Comparison of ENCODE assay signal across 14 mouse cellular contexts in the genomic region with DNA sequence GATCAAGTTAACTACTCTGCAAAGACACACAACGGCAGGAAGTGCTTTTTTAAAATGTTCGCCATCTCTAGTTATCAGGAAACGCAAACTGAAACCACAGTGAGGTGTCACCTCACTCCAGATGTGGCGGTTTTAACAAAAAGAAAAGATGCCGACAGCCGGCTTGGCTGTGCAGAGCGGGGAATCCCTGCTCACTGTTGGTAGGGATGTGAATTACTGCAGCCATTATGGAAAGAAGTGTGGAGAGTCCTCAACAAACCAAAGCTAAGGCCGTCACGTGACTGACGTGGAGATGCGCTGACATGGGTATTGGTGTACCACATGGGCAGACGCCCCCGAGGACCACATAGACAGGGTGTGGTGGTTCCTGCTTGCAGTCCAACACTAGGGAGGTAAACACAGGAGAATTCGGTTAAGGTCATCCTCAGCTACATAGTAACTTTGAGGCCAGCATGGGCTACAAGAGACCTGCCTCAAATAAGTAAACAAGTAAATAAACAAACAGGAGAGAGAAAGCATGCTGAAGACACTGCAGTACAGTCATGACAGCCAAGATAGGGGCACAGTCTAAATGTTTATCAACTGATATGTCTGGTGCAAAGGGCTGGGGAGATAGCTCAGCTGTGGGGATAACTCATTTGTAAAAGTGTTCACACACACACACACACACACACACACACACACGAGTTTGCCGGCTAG. TPM values are rescaled to one million over a fixed set of nuclear protein-coding genes. Genes with fewer than 3 reads are reported as not detected.
DNase-seq lines count a peak whose midpoint lies in the region; ATAC-seq and TF ChIP-seq lines count a peak whose summit lies in the region.
"Had no signal": no experiment of that assay in that cellular context is flagged by ENCODE, and none has a peak within 500 bp of the region (broad histone marks: within the 10 kb centered on the region; RNA-seq: fewer than 3 reads in every experiment).

No protein-coding gene starts in this region.

- H3K4me3 ChIP-seq in bone marrow, adult 2 months (replicated peaks; ENCODE audit: control insufficient read depth, low read depth, low read length): peak overlapping the region; percentile 29
- H3K4me3 ChIP-seq in liver, embryonic 14.5 days (ENCODE audit: insufficient read depth in 1 of 2, low read depth in 2 of 2, low read length in 2 of 2): no peak overlapping the region
- H3K4me3 ChIP-seq: embryonic facial prominence, embryonic 10.5 days; midbrain, embryonic 13.5 days had no signal

- TF ChIP-seq CTCF in bone marrow, adult 2 months (IDR thresholded peaks at IDR 0.05; ENCODE audit: control insufficient read depth, insufficient read depth, low read length): no peak
- no peak for TF ChIP-seq CTCF in liver, embryonic 14.5 days (IDR thresholded peaks at IDR 0.05; ENCODE audit: low read depth)

- 19% methylated on average over 16 of the region's 16 CpGs for WGBS in bone marrow, adult 2 months
- 19% methylated on average over 16 of the region's 16 CpGs for WGBS in liver, embryonic 14.5 days (ENCODE audit: insufficient replicate concordance)

- peak; percentile 80 for ATAC-seq in liver, embryonic 14.5 days (ENCODE audit: insufficient read depth)
- ATAC-seq: intestine, postnatal 0 days; midbrain, embryonic 13.5 days had no signal

- H3K36me3 ChIP-seq in liver, embryonic 14.5 days (replicated peaks; ENCODE audit: control insufficient read depth, insufficient read depth, low read depth): no peaks in the 10 kb centered on the region
- H3K36me3 ChIP-seq in splenic B cell, adult 2 months (ENCODE audit: control insufficient read depth, insufficient read depth, low read length, poor library complexity, severe bottlenecking): peaks cover 1% of the 10 kb centered on the region

- H3K4me2 ChIP-seq in liver, embryonic 14.5 days (ENCODE audit: low read depth): peak overlapping the region; percentile 35
- H3K4me2 ChIP-seq: lung, embryonic 14.5 days; midbrain, embryonic 13.5 days had no signal

- peak; percentile 57 for TF ChIP-seq EP300 in liver, embryonic 14.5 days (IDR thresholded peaks at IDR 0.05; ENCODE audit: low read depth)

- no peaks in the 10 kb centered on the region for H3K27me3 ChIP-seq in liver, embryonic 14.5 days (ENCODE audit: control insufficient read depth, insufficient read depth, low read length)
- no peaks in the 10 kb centered on the region for H3K27me3 ChIP-seq in splenic B cell, adult 2 months (ENCODE audit: control insufficient read depth, insufficient read depth, low read length, poor library complexity, severe bottlenecking)
- H3K27me3 ChIP-seq: midbrain, embryonic 13.5 days had no signal

- peaks cover 3% of the 10 kb centered on the region for H3K4me1 ChIP-seq in bone marrow, adult 2 months (ENCODE audit: control insufficient read depth, insufficient read depth, low read length)
- peaks cover 11 to 23% of the 10 kb centered on the region in 2 experiments for H3K4me1 ChIP-seq in liver, embryonic 14.5 days (replicated peaks; ENCODE audit: control insufficient read depth in 2 of 2, insufficient read depth in 2 of 2, low read length in 1 of 2)
- H3K4me1 ChIP-seq: embryonic facial prominence, embryonic 10.5 days; midbrain, embryonic 13.5 days had no signal

- H3K9me3 ChIP-seq in liver, embryonic 14.5 days (ENCODE audit: control insufficient read depth, low read length): no peaks in the 10 kb centered on the region
- H3K9me3 ChIP-seq: embryonic facial prominence, embryonic 10.5 days; midbrain, embryonic 13.5 days had no signal

- no peak for TF ChIP-seq POLR2A in bone marrow, adult 2 months (IDR thresholded peaks at IDR 0.05; ENCODE audit: borderline replicate concordance, control insufficient read depth, low read depth, low read length)

- peak overlapping the region; percentile 47; the same call in 1 of the 2 replicates for H3K27ac ChIP-seq in bone marrow, adult 2 months (ENCODE audit: control insufficient read depth, insufficient read depth, low read depth, low read length, poor library complexity)
- H3K27ac ChIP-seq in liver, embryonic 14.5 days: peak overlapping the region; percentile 39; the same call in 1 of the 2 replicates
- H3K27ac ChIP-seq: embryonic facial prominence, embryonic 10.5 days; midbrain, embryonic 13.5 days had no signal

- DNase-seq in CD4-positive helper T cell, adult 2 months (ENCODE audit: low read depth, low spot score): peak; percentile 86
- DNase-seq in liver, embryonic 14.5 days (ENCODE audit: low read depth in 3 of 3, low spot score in 3 of 3): no peak
- peak; percentile 35 for DNase-seq in splenic B cell, adult 2 months (ENCODE audit: low read depth, low spot score)
- no peak for DNase-seq in neural tube, embryonic 10.5 days (ENCODE audit: extremely low spot score, low spot score)
- no peak for DNase-seq in adrenal gland, postnatal 4 days (ENCODE audit: low spot score in 2 of 2)
- DNase-seq in urinary bladder, adult 2 months (ENCODE audit: low spot score): no peak
- no peak for DNase-seq in layer of hippocampus, postnatal 36 days
- DNase-seq: cerebellum, adult 9-10 months; lung, embryonic 14.5 days; retina, postnatal 1 day had no signal

- no peak overlapping the region for H3K9ac ChIP-seq in liver, embryonic 14.5 days (replicated peaks)
- H3K9ac ChIP-seq: lung, embryonic 14.5 days; midbrain, embryonic 13.5 days had no signal

RNA-seq across cellular contexts. Expression of a gene that starts 13.2 kb away (rescaled TPM):
- polyA plus RNA-seq in bone marrow, adult 2 months (2011; ENCODE audit: insufficient read depth, insufficient read length, low replicate concordance, missing spikeins): 34.7 and 69.0 TPM in 2 replicates
- 20.9 and 25.0 TPM in 2 replicates for polyA plus RNA-seq in liver, embryonic 14.5 days (2012; rRNA removed)
- 22.9 and 29.9 TPM in 2 replicates for polyA plus RNA-seq in liver, embryonic 14.5 days (2014; fragmentation: Nextera tagmentation; extraction: Ambion mirVana)
- 100 to 1,000 TPM; 109 to 112 TPM for total RNA-seq in adrenal gland, postnatal 4 days (2021)
- 53.9 and 72.8 TPM in 2 replicates for polyA plus RNA-seq in urinary bladder, adult 2 months (2012; rRNA removed)
- 10 to 100 TPM; 97.5 to 99.3 TPM for total RNA-seq in layer of hippocampus, postnatal 36 days (2021)

RNA-seq across cellular contexts. Expression of a gene that starts 32.6 kb away (rescaled TPM):
- polyA plus RNA-seq in bone marrow, adult 2 months (2011; ENCODE audit: insufficient read depth, insufficient read length, low replicate concordance, missing spikeins): 11.0 and 27.3 TPM in 2 replicates
- polyA plus RNA-seq in liver, embryonic 14.5 days (2012; rRNA removed): 3.0 and 3.7 TPM in 2 replicates
- polyA plus RNA-seq in liver, embryonic 14.5 days (2014; fragmentation: Nextera tagmentation; extraction: Ambion mirVana): 0.57 and 0.59 TPM in 2 replicates
- total RNA-seq in adrenal gland, postnatal 4 days (2021): 1 to 10 TPM; 3.6 to 4.1 TPM
- 2.5 and 5.4 TPM in 2 replicates for polyA plus RNA-seq in urinary bladder, adult 2 months (2012; rRNA removed)
- total RNA-seq in layer of hippocampus, postnatal 36 days (2021): 100 to 1,000 TPM; 778 to 800 TPM

RNA-seq across cellular contexts. Expression of a gene that starts 37.6 kb away (rescaled TPM):
- polyA plus RNA-seq in bone marrow, adult 2 months (2011; ENCODE audit: insufficient read depth, insufficient read length, low replicate concordance, missing spikeins): 15.7 and 22.5 TPM in 2 replicates
- 35.8 and 41.8 TPM in 2 replicates for polyA plus RNA-seq in liver, embryonic 14.5 days (2012; rRNA removed)
- polyA plus RNA-seq in liver, embryonic 14.5 days (2014; fragmentation: Nextera tagmentation; extraction: Ambion mirVana): 18.9 and 23.8 TPM in 2 replicates
- total RNA-seq in adrenal gland, postnatal 4 days (2021): 10 to 100 TPM; 87.6 to 96.4 TPM
- 79.5 and 81.4 TPM in 2 replicates for polyA plus RNA-seq in urinary bladder, adult 2 months (2012; rRNA removed)
- total RNA-seq in layer of hippocampus, postnatal 36 days (2021): 10 to 100 TPM; 57.4 to 61.5 TPM

RNA-seq across cellular contexts. Expression of a gene that starts 44.4 kb away (rescaled TPM):
- 127 and 148 TPM in 2 replicates for polyA plus RNA-seq in bone marrow, adult 2 months (2011; ENCODE audit: insufficient read depth, insufficient read length, low replicate concordance, missing spikeins)
- polyA plus RNA-seq in liver, embryonic 14.5 days (2012; rRNA removed): 175 and 221 TPM in 2 replicates
- 519 and 576 TPM in 2 replicates for polyA plus RNA-seq in liver, embryonic 14.5 days (2014; fragmentation: Nextera tagmentation; extraction: Ambion mirVana)
- 100 to 1,000 TPM; 444 to 449 TPM for total RNA-seq in adrenal gland, postnatal 4 days (2021)
- polyA plus RNA-seq in urinary bladder, adult 2 months (2012; rRNA removed): 252 and 268 TPM in 2 replicates
- total RNA-seq in layer of hippocampus, postnatal 36 days (2021): 10 to 100 TPM; 93.5 to 97.5 TPM

RNA-seq across cellular contexts. Expression of a gene that starts 47.7 kb away (rescaled TPM):
- 1.6 TPM in 1 of 2 replicates, not detected in the other for polyA plus RNA-seq in bone marrow, adult 2 months (2011; ENCODE audit: insufficient read depth, insufficient read length, low replicate concordance, missing spikeins)
- 0.07 and 0.12 TPM in 2 replicates for polyA plus RNA-seq in liver, embryonic 14.5 days (2012; rRNA removed)
- polyA plus RNA-seq in liver, embryonic 14.5 days (2014; fragmentation: Nextera tagmentation; extraction: Ambion mirVana): not detected in 2 replicates
- total RNA-seq in adrenal gland, postnatal 4 days (2021): 10 to 100 TPM; 11.3 to 12.1 TPM
- polyA plus RNA-seq in urinary bladder, adult 2 months (2012; rRNA removed): 3.5 and 4.9 TPM in 2 replicates
- 10 to 100 TPM; 21.3 to 21.6 TPM for total RNA-seq in layer of hippocampus, postnatal 36 days (2021)

Comparison
In these comparisons a context has a peak if more than half of its experiments do, and no peak if none do; other contexts are left out.
1. DNase-seq: peak in CD4-positive helper T cell, adult 2 months (single experiment) and splenic B cell, adult 2 months (single experiment); none in liver, embryonic 14.5 days (0 of 3), neural tube, embryonic 10.5 days (single experiment), adrenal gland, postnatal 4 days (0 of 2), urinary bladder, adult 2 months (single experiment) and layer of hippocampus, postnatal 36 days (0 of 2).